Mouse (Mus musculus) heart, embryonic 16.5 days (tissue): Measurements from ENCODE around the gene Snd1. TPM values are rescaled to one million over a fixed set of nuclear protein-coding genes. Genes with fewer than 3 reads are reported as not detected.
A peak's percentile ranks its signal among the peaks of the same experiment; 100 is the strongest.
"Not testable (repeated sequence)": the region's sequence is repeated elsewhere in the genome, so short reads cannot be mapped to it uniquely, and the experiment has no call there.

Experiments used
- ATAC-seq: fragments of 200-750 bp; cut with Nextera tagmentation; replicated peaks from 2 replicates; pipeline ENCODE4 v1.8.0; 2017; ENCODE audit warnings: moderate number of reproducible peaks; ENCODE audit not compliant: insufficient read depth, low FRiP score; ENCODE audit errors: extremely low read depth
- H3K27ac ChIP-seq: fragments of 300-500 bp; sonication (generic); 2 replicates; pipeline ENCODE4 v1.5.1; 2014; ENCODE audit warnings: mild to moderate bottlenecking, low read length, control low read depth, moderate library complexity
- H3K27me3 ChIP-seq: fragments of 300-500 bp; sonication (generic); 2 replicates; pipeline ENCODE4 v1.6.1; 2014; ENCODE audit warnings: low read length, mixed read lengths; ENCODE audit not compliant: control insufficient read depth, insufficient read depth
- H3K36me3 ChIP-seq: fragments of 300-500 bp; sonication (generic); 2 replicates; pipeline ENCODE4 v1.6.1; 2014; ENCODE audit not compliant: control insufficient read depth, insufficient read depth
- H3K4me1 ChIP-seq: fragments of 300-500 bp; sonication (generic); 2 replicates; pipeline ENCODE4 v1.6.1; 2014; ENCODE audit warnings: low read length, mixed read lengths; ENCODE audit not compliant: control insufficient read depth, insufficient read depth
- H3K4me2 ChIP-seq: fragments of 300-500 bp; sonication (generic); 2 replicates; pipeline ENCODE4 v1.6.1; 2014; ENCODE audit warnings: low read depth, mild to moderate bottlenecking, control low read depth, low read length
- H3K4me3 ChIP-seq: fragments of 300-500 bp; sonication (generic); 2 replicates; pipeline ENCODE4 v1.5.1; 2014; ENCODE audit warnings: mild to moderate bottlenecking, control low read depth, low read length
- H3K9ac ChIP-seq: fragments of 300-500 bp; sonication (generic); 2 replicates; pipeline ENCODE4 v1.6.1; 2014; ENCODE audit warnings: low read length, control low read depth
- H3K9me3 ChIP-seq: fragments of 300-500 bp; sonication (generic); replicated peaks from 2 replicates; pipeline ENCODE4 v1.6.1; 2016; ENCODE audit warnings: low read length; ENCODE audit not compliant: control insufficient read depth
- WGBS: fragments of 180-500 bp; shearing (Covaris S2); extraction: QIAGEN DNeasy Blood & Tissue Kit; methylation state at CpG from one replicate; pipeline ENCODE4 v1.1.7; 2014; 5-methylcytosine and 5-hydroxymethylcytosine counted together
- polyA plus RNA-seq: library from polyadenylated mRNA; unstranded; fragments of >200 nt; fragmentation: Nextera tagmentation; extraction: Ambion mirVana; gene quantifications from 2 replicates; pipeline ENCODE4 v1.2.1, GENCODE M21; 2015

Snd1 gene
- polyA plus RNA-seq, 1 experiment from 2014 or later: 81.8 TPM

DNA sequence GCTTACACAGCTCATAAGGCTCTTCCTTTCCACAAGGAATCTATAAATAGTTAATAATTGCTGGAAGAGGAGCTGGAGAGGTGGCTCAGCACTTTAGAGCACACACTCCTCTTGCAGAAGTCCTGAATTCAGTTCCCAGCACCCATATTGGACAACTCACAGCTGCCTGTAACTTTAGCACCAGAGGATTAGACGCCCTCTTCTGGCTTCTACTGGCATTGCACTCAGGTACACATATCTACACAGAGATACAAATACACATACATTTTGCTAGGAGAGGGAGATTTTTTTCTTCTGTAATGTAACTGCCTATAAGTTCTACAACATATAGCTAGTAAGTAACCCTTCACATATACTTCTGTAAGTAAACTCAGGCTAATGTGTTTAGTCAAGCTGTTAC, 440.0 kb downstream of the Snd1 start:
- WGBS: 26% methylated on average over 1 of the region's 1 CpGs
- Histone ChIP-seq H3K36me3 (no peaks in the 10 kb centered on the region), H3K27ac (no peak overlapping the region), H3K9me3 (no peaks in the 10 kb centered on the region; the same call in 1 of the 2 replicates), H3K4me3 (no peak overlapping the region), H3K27me3 (no peaks in the 10 kb centered on the region), H3K4me1 (no peaks in the 10 kb centered on the region), H3K4me2 (no peak overlapping the region), H3K9ac (no peak overlapping the region)
- no peak for ATAC-seq

DNA sequence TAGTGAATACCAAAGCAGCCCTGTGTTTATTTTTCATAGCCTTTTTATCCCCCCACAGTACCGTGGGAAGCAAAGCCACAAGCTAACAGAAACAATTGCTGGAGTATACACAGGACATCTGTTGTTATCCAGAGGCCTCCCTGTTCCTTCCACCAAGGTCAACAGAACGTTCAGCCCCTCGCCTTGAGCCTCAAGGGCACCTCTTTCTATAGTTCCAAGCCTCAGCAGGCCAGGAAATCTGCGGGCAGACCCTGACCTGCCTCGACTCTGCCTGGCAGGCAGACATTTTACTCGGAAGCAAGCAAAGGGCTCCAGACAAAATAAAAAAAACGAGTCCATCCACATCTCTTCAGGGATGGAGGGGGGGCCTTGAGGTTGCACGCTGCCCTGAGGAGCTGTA, 441.7 kb downstream of the Snd1 start:
- H3K9me3 ChIP-seq: peaks cover 3% of the 10 kb centered on the region; the same call in 1 of the 2 replicates
- WGBS: 42% methylated on average over 8 of the region's 8 CpGs
- no peak overlapping the region for H3K27ac ChIP-seq
- no peak overlapping the region for H3K9ac ChIP-seq
- no peak overlapping the region for H3K4me3 ChIP-seq
- H3K4me1 ChIP-seq: no peaks in the 10 kb centered on the region
- no peaks in the 10 kb centered on the region for H3K27me3 ChIP-seq
- no peak for ATAC-seq
- H3K4me2 ChIP-seq: no peak overlapping the region
- no peaks in the 10 kb centered on the region for H3K36me3 ChIP-seq

DNA sequence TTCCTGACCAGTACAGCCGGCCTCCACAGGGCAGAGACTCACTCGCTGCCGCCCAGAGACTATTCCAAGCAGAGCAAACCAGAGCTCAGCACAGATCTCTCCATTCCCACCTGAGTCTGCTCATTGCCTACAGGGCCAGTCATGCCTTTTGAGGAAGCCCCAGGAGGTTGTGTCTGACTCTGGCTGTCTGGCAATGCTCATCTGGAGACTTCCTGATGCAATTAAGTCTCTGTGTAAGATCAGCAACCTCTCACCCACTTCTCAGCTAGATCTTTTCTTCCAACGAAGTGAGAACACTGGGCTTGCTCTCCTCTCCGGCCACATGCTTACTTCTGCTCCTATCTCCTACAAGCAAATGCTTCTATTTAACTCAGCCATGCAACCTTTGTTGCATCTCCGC, 444.4 kb downstream of the Snd1 start:
- peaks cover 3% of the 10 kb centered on the region; the same call in 1 of the 2 replicates for H3K9me3 ChIP-seq

DNA sequence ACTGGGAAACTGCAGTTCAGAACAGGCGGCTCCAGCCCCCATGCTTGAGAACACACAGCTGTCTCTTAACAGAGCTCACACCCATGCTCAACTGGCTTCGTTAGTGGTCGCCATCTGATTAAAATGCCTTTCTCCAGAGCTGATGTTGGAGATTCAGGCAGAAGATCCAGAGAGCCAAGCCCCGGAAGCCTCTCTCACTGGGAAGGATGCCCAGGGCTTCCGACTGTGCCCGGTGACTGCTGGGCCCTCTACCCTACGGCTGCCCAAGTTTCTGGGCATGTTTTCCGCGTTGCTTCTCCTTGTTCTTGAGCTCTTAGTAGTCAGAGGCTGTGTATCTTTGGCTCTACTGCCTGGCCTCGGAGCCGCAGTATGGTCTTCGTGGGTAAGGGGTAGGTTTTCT, 447.4 kb downstream of the Snd1 start:
- no peak for ATAC-seq
- Histone ChIP-seq H3K4me1 (no peaks in the 10 kb centered on the region), H3K4me2 (no peak overlapping the region), H3K4me3 (no peak overlapping the region), H3K9ac (no peak overlapping the region), H3K27ac (no peak overlapping the region), H3K36me3 (no peaks in the 10 kb centered on the region), H3K27me3 (no peaks in the 10 kb centered on the region), H3K9me3 (0 out of 2 replicates have a peak, but pooled peaks cover 3% of the 10 kb centered on the region)
- 89% methylated on average over 12 of the region's 12 CpGs for WGBS

More for the DNA sequence above, 444.4 kb downstream of the Snd1 start:
- Histone ChIP-seq H3K4me2 (no peak overlapping the region), H3K27me3 (no peaks in the 10 kb centered on the region), H3K27ac (no peak overlapping the region), H3K4me1 (no peaks in the 10 kb centered on the region), H3K4me3 (no peak overlapping the region), H3K9ac (no peak overlapping the region), H3K36me3 (no peaks in the 10 kb centered on the region)
- no peak for ATAC-seq
- WGBS: 46% methylated on average over 6 of the region's 6 CpGs

DNA sequence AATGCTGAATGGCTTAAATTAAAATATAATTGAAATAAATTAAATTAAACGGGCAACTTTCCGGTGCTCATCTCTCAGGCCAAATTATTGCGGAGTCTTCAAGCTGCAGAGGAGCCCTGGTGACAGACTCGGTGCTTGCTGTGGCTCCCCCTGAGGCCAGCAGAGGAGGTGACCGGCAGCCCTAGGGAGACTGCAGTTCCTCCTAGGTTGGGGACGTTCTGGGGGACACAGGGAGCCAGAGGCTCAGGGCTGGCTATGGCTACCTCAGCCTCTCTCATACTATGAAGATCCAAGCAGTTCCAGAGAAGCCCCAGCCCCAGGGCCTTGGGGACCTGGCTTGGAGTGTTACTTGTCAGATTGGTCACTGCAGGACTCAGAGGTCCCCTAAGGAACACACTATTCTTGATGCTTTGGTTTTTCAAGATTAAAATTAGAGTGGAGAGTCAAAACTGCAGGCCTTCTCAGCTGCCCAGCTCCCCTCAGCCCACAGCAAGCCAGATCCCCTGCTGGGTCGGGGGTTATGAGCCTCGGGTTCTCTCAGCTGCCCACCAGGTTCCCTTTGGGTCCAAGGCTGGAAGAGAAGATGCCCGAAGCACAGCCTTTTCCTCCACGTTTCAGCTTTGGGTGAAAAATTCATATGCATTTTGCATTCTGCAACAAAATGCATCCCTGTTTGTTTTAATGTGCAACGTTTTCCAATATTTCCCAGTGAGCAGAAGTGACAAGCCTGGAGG, 448.3 kb downstream of the Snd1 start:
- H3K27ac ChIP-seq: no peak overlapping the region
- H3K4me2 ChIP-seq: no peak overlapping the region
- 70% methylated on average over 11 of the region's 11 CpGs for WGBS
- no peaks in the 10 kb centered on the region for H3K27me3 ChIP-seq
- H3K4me1 ChIP-seq: no peaks in the 10 kb centered on the region
- no peaks in the 10 kb centered on the region for H3K36me3 ChIP-seq
- H3K9ac ChIP-seq: no peak overlapping the region
- no peak for ATAC-seq
- 0 out of 2 replicates have a peak, but pooled peaks cover 3% of the 10 kb centered on the region for H3K9me3 ChIP-seq
- no peak overlapping the region for H3K4me3 ChIP-seq

DNA sequence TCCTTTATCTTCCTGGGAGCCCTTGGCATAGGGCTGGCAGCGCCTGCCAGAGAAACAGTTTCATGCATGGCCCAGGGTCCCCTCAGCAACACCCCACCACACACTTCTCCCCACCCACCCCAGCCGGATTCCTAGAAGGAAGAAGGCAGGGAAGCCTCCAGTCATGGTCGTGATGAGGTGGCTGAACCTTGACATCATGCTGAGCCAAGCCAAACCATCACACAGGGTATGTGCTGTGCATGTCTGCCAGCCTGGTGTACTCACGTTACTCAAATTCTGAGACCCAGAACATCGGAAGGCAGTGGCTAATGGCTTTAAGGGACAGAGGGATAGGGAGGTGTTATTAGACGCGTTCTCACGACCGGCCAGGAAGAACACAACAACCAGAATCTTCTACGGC, 448.9 kb downstream of the Snd1 start:
- 80% methylated on average over 10 of the region's 10 CpGs for WGBS

DNA sequence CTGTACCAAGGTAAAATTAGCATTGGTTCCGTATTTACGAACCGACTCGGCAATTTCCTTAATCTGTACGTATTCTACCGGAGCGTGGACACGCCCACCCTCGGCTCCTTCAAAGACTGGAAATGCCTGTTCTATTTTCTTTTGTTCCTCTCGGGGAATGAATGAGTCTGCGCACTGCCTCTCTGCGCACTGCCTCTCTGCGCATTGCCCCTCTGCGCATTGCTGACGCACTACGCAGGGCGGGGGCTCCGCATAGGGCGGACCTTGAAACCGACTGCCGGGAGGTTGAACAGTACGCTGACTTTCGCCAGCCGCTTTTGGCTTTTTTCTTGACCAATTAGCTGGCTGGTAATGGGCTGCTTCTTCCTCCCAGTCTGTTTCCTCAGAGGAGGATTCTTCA, 453.0 kb downstream of the Snd1 start:
- 78% methylated on average over 5 of the region's 24 CpGs for WGBS
- H3K27ac ChIP-seq, H3K4me1 ChIP-seq, H3K9ac ChIP-seq, H3K4me2 ChIP-seq, ATAC-seq, H3K4me3 ChIP-seq, H3K27me3 ChIP-seq, H3K9me3 ChIP-seq, H3K36me3 ChIP-seq: not testable (repeated sequence)

More for the DNA sequence above, 448.9 kb downstream of the Snd1 start:
- ATAC-seq: no peak
- Histone ChIP-seq H3K4me1 (no peaks in the 10 kb centered on the region), H3K9me3 (0 out of 2 replicates have a peak, but pooled peaks cover 3% of the 10 kb centered on the region), H3K27ac (no peak overlapping the region), H3K36me3 (no peaks in the 10 kb centered on the region), H3K4me3 (no peak overlapping the region), H3K4me2 (no peak overlapping the region), H3K27me3 (no peaks in the 10 kb centered on the region), H3K9ac (no peak overlapping the region)

DNA sequence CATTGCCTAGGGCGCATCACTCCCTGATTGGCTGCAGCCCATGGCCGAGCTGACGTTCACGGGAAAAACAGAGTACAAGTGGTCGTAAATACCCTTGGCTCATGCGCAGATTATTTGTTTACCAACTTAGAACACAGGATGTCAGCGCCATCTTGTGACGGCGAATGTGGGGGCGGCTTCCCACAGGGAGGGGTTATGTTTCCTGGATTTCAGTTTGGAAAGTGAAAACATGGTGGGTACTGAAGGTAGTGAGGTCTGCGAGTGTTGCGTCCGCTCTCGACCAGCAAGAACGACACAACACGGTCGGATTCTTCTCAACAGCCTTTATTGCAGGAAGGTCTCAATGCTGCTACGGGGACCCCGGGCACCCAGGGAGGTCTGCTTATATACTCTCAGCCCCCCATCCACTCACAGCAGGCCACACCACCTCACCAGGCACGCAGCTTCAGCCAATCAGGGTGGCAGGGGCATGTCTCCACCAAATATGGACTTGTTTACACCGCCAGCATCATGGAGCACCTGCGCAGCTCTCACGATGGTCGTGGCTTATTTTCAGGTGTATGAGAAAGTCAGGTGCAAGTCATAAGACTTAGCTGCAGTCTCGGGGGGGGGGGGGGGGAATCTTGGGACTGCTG, 454.3 kb downstream of the Snd1 start:
- not testable (repeated sequence) for H3K27ac ChIP-seq, H3K4me1 ChIP-seq, H3K27me3 ChIP-seq, H3K4me2 ChIP-seq, H3K36me3 ChIP-seq, ATAC-seq, H3K9ac ChIP-seq, H3K9me3 ChIP-seq
- peak overlapping the region; percentile 12; the same call in 1 of the 2 replicates for H3K4me3 ChIP-seq
- 74% methylated on average over 19 of the region's 25 CpGs for WGBS

DNA sequence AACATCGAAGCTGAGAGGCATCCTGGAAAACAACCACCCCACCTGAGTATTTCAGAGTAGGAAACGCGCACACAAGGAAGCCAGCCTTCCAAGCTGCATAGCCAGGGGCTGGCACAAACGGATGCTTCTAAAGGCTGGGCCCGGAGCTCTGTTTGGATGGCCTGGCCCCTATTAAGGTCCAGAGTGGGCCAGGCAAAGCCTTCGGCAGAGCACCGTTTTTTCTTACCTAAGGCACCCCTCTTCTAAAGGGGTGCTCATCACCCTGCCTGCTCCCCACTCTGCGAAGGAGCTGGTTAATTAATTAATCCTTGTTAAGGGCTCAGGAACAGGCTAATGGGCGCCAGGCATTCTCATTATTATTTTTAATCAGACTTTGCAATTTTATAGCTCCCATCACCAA, 456.3 kb downstream of the Snd1 start:
- H3K27me3 ChIP-seq: no peaks in the 10 kb centered on the region
- no peaks in the 10 kb centered on the region for H3K36me3 ChIP-seq
- no peak overlapping the region for H3K27ac ChIP-seq
- H3K4me1 ChIP-seq: peaks cover 9% of the 10 kb centered on the region
- H3K9ac ChIP-seq: no peak overlapping the region; the same call in 1 of the 2 replicates
- 38% methylated on average over 9 of the region's 9 CpGs for WGBS
- no peak overlapping the region for H3K4me3 ChIP-seq
- H3K4me2 ChIP-seq: peak overlapping the region; percentile 65
- 0 out of 2 replicates have a peak, but pooled peaks have one; percentile 28 for ATAC-seq
- H3K9me3 ChIP-seq: no peaks in the 10 kb centered on the region
